Mouse (Mus musculus): ENCODE measurements around the gene Rnh1. TPM values are rescaled to one million over a fixed set of nuclear protein-coding genes. Genes with fewer than 3 reads are reported as not detected.

Rnh1 gene
- polyA plus RNA-seq, 2 experiments: 92.3 to 216 TPM

GRCm38 (mm10) chr7:141122689-141123516, 49.8 kb downstream of the Rnh1 start:
- peak overlapping the region; percentile 59 for H3K4me3 ChIP-seq (replicated peaks; ENCODE audit: low read length)
- TF ChIP-seq POLR2A (IDR thresholded peaks at IDR 0.05; ENCODE audit: borderline replicate concordance, extremely low read depth, insufficient read depth, insufficient read length): peak; percentile 68; the same call in 1 of the 2 replicates
- peaks cover 3% of the 10 kb centered on the region; the same call in 1 of the 2 replicates for H3K4me1 ChIP-seq (ENCODE audit: control insufficient read depth, insufficient read depth, low read length)
- H3K36me3 ChIP-seq (ENCODE audit: control insufficient read depth, insufficient read depth, low read length): no peaks in the 10 kb centered on the region
- DNase-seq (ENCODE audit: low spot score) (peak; percentile 97), ATAC-seq (ENCODE audit: low FRiP score, low read depth) (peak; percentile 99)
- WGBS: 2% methylated on average over 29 of the region's 29 CpGs
- H3K4me2 ChIP-seq (replicated peaks; ENCODE audit: low read depth, low read length, severe bottlenecking): peak overlapping the region; percentile 69
- no peaks in the 10 kb centered on the region for H3K27me3 ChIP-seq (ENCODE audit: control insufficient read depth, insufficient read depth, low read length)
- peak overlapping the region; percentile 72 for H3K9ac ChIP-seq (ENCODE audit: low read depth, low read length, severe bottlenecking)
- peak overlapping the region; percentile 72 for H3K27ac ChIP-seq (replicated peaks; ENCODE audit: low read depth, low read length)
- H3K9me3 ChIP-seq (ENCODE audit: control insufficient read depth, low read length): no peaks in the 10 kb centered on the region

DNA sequence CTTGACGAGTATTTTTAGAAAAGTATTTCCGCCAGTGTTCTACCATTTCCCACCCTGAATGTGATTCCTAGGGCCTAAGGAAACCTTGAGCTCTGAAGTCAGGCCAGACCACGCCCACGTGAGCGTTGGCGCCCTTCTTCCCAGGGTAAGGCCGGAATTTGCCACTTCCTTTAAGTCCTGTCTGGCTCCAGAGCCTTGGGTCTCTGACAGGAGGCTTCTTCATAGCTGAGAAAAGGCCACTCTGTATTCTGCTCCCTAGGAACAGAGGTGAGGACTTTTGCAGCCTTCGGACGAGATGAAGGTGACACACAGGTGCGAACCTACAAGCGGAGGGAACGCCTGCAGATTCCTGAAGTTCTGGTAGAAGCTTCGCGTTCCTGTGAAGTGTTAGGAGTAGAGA, 50.4 kb downstream of the Rnh1 start, which contains the start of gene Ptdss2:
Gene Ptdss2, plus strand, starts transcription at position 138 of the 400 bp plus-strand sequence.
- 36% methylated on average over 14 of the region's 14 CpGs for WGBS
- Histone ChIP-seq H3K9me3 (ENCODE audit: control insufficient read depth, low read length) (no peaks in the 10 kb centered on the region), H3K4me3 (replicated peaks; ENCODE audit: low read length) (peak within 1 kb of the TSS; percentile 59), H3K4me2 (replicated peaks; ENCODE audit: low read depth, low read length, severe bottlenecking) (peak within 1 kb of the TSS; percentile 69), H3K36me3 (ENCODE audit: control insufficient read depth, insufficient read depth, low read length) (no peaks in the 10 kb centered on the region), H3K9ac (ENCODE audit: low read depth, low read length, severe bottlenecking) (peak within 1 kb of the TSS; percentile 72), H3K4me1 (ENCODE audit: control insufficient read depth, insufficient read depth, low read length) (peaks cover 3% of the 10 kb centered on the region; the same call in 1 of the 2 replicates), H3K27me3 (ENCODE audit: control insufficient read depth, insufficient read depth, low read length) (no peaks in the 10 kb centered on the region), H3K27ac (replicated peaks; ENCODE audit: low read depth, low read length) (peak within 1 kb of the TSS; percentile 72)
- ATAC-seq (ENCODE audit: low FRiP score, low read depth): no peak
- peak; percentile 18 for DNase-seq (ENCODE audit: low spot score)
- TF ChIP-seq POLR2A (IDR thresholded peaks at IDR 0.05; ENCODE audit: borderline replicate concordance, extremely low read depth, insufficient read depth, insufficient read length): no peak

- no peak for DNase-seq (ENCODE audit: low spot score)
- no peak for ATAC-seq (ENCODE audit: low FRiP score, low read depth)
- H3K27ac ChIP-seq (replicated peaks; ENCODE audit: low read depth, low read length): no peak overlapping the region
- H3K4me3 ChIP-seq (replicated peaks; ENCODE audit: low read length): no peak overlapping the region
- H3K36me3 ChIP-seq (ENCODE audit: control insufficient read depth, insufficient read depth, low read length): no peaks in the 10 kb centered on the region
- H3K4me1 ChIP-seq (ENCODE audit: control insufficient read depth, insufficient read depth, low read length): peaks cover 3% of the 10 kb centered on the region; the same call in 1 of the 2 replicates
- WGBS: 78% methylated on average over 5 of the region's 5 CpGs
- H3K9me3 ChIP-seq (ENCODE audit: control insufficient read depth, low read length): no peaks in the 10 kb centered on the region
- H3K27me3 ChIP-seq (ENCODE audit: control insufficient read depth, insufficient read depth, low read length): no peaks in the 10 kb centered on the region
- no peak for TF ChIP-seq POLR2A (IDR thresholded peaks at IDR 0.05; ENCODE audit: borderline replicate concordance, extremely low read depth, insufficient read depth, insufficient read length)
- H3K4me2 ChIP-seq (replicated peaks; ENCODE audit: low read depth, low read length, severe bottlenecking): no peak overlapping the region
- H3K9ac ChIP-seq (ENCODE audit: low read depth, low read length, severe bottlenecking): no peak overlapping the region
These were observed 51.6 kb downstream of the Rnh1 start for GRCm38 (mm10) chr7:141121051-141121531.

- DNase-seq (ENCODE audit: low spot score): no peak
- TF ChIP-seq POLR2A (IDR thresholded peaks at IDR 0.05; ENCODE audit: borderline replicate concordance, extremely low read depth, insufficient read depth, insufficient read length): no peak
- Histone ChIP-seq H3K4me1 (ENCODE audit: control insufficient read depth, insufficient read depth, low read length) (peaks cover 3% of the 10 kb centered on the region; the same call in 1 of the 2 replicates), H3K27ac (replicated peaks; ENCODE audit: low read depth, low read length) (no peak overlapping the region), H3K4me3 (replicated peaks; ENCODE audit: low read length) (no peak overlapping the region), H3K9me3 (ENCODE audit: control insufficient read depth, low read length) (no peaks in the 10 kb centered on the region), H3K9ac (ENCODE audit: low read depth, low read length, severe bottlenecking) (no peak overlapping the region), H3K27me3 (ENCODE audit: control insufficient read depth, insufficient read depth, low read length) (no peaks in the 10 kb centered on the region), H3K4me2 (replicated peaks; ENCODE audit: low read depth, low read length, severe bottlenecking) (no peak overlapping the region), H3K36me3 (ENCODE audit: control insufficient read depth, insufficient read depth, low read length) (no peaks in the 10 kb centered on the region)
- ATAC-seq (ENCODE audit: low FRiP score, low read depth): no peak
- WGBS: 81% methylated on average over 3 of the region's 3 CpGs
These were observed 52.1 kb downstream of the Rnh1 start for GRCm38 (mm10) chr7:141120605-141121004.

- Histone ChIP-seq H3K27me3 (ENCODE audit: control insufficient read depth, insufficient read depth, low read length) (no peaks in the 10 kb centered on the region), H3K4me3 (replicated peaks; ENCODE audit: low read length) (no peak overlapping the region), H3K27ac (replicated peaks; ENCODE audit: low read depth, low read length) (no peak overlapping the region), H3K4me2 (replicated peaks; ENCODE audit: low read depth, low read length, severe bottlenecking) (no peak overlapping the region), H3K4me1 (ENCODE audit: control insufficient read depth, insufficient read depth, low read length) (peaks cover 3% of the 10 kb centered on the region; the same call in 1 of the 2 replicates), H3K36me3 (ENCODE audit: control insufficient read depth, insufficient read depth, low read length) (no peaks in the 10 kb centered on the region), H3K9ac (ENCODE audit: low read depth, low read length, severe bottlenecking) (no peak overlapping the region), H3K9me3 (ENCODE audit: control insufficient read depth, low read length) (no peaks in the 10 kb centered on the region)
- DNase-seq (ENCODE audit: low spot score): no peak
- WGBS: 68% methylated on average over 3 of the region's 3 CpGs
- no peak for TF ChIP-seq POLR2A (IDR thresholded peaks at IDR 0.05; ENCODE audit: borderline replicate concordance, extremely low read depth, insufficient read depth, insufficient read length)
- ATAC-seq (ENCODE audit: low FRiP score, low read depth): no peak
These were observed 53.2 kb downstream of the Rnh1 start for GRCm38 (mm10) chr7:141119487-141119886.

Data from limb, embryonic 14.5 days (tissue).